Mouse (Mus musculus): ENCODE measurements around the gene Rps8.

The Rps8 gene

DNA sequence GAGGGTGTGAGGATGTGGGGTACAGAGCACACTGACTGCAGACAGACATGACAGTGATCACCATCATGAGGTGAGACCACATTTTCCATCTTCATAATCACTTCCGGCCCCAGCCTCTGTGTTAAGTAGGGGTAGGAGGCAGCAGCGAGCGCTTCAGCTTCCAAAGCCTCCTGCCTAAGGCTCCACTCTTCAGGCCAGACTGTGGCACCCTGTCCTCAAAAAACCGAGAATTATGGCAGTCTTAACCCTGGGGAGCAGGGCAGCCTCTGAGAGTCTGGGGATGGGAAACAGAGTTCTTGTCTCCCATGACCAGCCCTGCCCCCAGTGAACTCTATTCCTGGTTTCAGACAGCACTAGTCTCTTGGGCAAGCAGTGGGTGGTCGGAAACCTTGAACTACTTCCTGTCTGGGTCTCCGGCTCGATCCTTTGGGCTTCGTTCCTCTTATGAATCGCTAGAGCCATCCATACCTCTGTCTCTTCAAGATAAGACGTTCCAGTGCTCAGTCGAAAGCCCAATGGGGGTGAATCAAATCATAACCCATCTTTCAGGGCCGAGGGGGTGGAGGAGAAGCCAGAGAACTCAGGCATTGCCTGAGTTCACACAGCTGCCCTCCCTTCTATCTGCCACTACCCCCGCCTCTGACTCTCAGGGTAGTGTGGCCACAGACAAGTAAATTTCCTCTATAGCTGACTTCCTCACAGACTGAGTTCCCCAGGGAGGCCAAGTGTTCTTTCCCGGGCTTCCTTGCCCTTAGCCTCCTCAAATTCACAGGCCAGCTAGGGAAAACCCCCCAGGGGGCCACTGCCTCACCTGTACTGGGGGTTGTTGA, 31.3 kb downstream of the Rps8 start:
- WGBS, result 59% methylated on average over 14 of the region's 14 CpGs

DNA sequence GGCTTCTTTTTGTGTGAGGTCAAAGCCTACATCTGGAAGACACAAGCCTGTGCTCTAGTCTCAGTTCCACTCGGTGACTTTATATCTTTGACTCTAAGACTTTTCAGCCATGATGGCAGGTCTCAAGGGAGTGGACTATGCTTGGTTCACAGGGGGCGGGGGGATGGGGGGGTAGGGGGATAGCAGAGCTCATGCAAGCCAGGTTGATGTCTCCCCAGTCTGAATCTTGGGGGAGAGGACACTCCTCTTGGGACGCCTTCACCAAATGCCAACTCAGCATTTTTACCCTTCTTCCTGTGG, 31.9 kb downstream of the Rps8 start:
- WGBS, result 72% methylated on average over 3 of the region's 3 CpGs

DNA sequence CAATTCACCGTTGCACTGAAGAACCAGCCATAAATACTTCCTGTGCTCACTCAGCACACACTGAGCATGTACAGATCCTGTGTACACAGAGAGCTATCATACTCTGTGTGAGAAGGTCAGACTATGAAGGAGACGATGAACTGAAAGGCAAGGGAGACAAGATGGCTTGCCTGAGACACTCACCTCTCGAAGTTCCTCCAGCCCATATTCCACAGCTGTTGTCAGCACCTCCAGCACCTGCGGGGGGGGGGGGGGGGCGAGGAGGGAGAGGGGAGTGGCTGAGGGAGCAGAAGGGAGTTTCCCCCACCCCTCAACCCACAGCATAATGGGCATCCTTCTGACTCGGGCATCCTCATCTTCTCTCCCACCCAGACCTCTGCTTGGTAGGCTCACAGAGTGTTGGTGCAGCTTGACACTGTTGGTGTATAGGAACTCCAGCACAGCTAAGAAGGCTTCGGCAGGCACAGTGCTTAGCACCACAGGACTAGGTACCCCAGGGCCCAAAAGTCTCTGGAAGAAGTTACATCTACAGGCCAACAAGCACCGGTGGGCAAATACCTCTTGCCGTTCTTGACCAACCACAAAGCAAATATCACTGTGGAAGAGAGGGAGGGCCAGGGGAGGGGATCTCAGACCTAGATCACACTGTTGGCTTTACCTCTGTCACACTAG, 32.4 kb downstream of the Rps8 start:
- WGBS, result 77% methylated on average over 7 of the region's 9 CpGs

DNA sequence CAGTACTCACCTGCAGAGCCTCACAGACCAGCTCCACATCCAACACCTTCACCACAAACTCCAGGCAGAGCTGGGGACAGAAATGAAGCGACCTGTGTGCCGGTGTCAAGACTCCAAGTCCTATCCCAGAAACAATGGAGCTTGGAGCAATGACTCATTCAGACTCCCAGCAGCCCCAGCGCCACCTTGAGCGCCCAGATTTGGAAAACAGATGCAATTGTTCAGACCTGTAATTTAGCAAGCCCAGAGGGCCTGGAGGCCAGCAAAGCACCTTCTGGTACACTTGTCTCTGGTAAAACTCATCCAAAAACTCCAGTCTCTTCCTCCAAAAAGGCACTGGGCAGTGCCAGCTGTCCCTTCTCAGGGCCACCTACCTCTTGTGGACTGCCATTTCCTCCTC, 33.8 kb downstream of the Rps8 start:
- 83% methylated on average over 4 of the region's 4 CpGs for WGBS

DNA sequence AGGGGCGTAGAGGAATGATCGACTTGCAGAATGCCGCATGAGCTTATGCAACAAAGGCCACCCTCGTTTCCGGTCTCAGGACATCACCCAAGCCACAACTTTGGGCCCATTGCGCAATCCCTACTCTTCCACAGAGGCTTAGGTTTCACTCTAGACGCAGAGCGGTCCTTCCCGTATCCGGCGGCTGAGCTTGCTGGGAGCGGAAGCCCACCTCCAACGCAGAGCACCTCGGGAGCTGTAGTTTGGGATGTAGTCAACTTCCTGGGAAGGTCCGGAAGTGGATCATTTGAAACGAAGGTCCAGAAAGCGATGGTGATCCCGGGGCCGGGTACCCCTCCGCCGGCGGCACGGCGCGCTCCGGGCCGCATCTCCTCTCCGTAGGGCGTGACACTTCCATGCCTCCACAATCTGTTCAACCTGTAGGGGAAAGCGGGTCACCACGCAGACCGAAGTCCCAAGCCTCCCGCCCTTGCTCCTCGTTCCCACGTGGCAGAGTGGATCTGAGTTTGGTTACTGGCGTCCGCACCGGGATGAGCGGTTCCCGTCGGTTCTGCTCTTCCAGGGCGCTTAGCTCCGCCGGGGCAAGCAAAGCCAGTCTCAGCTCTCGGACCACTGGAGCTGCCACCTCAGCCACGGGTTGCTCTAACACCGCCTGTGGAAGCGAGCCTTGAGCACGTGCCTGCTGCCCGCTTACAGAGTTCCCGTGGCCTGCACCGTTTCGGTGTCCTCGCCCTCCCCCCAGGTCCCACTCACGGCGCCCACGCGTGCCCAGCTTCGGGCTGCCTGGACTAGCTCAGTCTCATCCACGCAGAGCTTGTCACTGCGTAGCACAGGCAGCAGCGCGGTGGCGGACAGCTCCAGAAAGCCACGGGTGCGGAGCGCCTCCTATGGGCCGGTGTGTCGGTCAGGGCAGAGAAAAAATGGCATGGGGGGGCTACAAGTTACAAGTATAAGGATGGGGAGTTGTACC, 35.3 kb downstream of the Rps8 start:
- under 1% methylated on average over 69 of the region's 69 CpGs for WGBS

DNA sequence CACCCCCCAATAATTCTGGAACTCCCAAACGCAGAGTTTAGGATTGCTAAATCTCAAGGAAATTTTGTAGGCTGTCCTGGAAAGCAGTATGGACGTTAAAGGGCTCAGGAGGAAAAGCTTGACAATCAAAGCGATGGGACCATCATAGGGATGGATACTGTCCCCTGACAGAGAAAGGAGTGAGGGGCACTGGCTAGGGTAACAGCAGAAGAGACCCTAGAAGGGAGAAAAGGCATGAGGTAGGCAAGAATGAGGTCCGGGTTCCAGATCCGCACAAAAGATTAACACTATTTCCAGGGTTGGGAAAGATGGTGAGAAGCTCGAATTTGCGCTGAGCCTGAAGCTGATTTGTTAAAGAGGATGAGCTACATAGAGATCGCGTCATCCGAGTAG, 36.0 kb downstream of the Rps8 start:
- WGBS, result 3% methylated on average over 10 of the region's 10 CpGs

DNA sequence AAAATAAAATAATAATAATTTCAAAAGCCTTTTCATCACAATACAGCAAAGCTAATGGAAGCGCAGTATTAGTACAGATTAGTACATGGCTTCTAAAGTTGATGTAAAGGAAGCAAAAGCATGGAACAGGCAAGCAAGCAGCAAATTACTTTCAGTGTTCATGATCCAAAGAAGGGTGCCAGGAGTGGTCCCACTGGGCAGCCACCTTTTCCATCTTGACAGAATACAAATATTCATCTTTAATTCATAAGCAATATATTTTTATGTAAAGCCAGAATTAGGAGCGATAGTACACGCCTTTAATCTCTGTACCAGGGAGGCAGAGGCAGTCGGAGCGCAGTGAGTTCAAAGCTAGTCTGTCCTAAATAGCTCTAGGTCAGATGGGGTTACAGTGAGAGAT, 36.4 kb downstream of the Rps8 start:
- WGBS, result 64% methylated on average over 5 of the region's 5 CpGs

DNA sequence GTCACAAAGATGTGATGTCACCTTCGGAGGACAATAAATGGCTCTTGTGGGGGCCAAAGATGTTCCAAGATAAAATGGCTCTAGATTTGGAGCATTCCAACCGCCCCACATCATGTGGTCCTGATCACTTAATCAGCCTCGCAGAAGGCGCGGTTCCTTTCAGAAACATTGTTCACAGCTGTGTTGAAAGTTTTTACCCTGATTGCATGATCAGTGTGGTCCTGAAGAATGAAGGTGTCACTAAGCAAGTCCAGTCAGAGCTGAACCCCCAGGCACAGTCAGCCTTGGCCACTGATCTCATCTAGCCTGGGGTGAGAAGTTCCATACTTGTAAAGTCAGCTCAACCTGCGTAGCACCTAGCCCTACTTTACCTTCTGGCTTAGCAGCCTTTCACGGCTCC, 38.1 kb downstream of the Rps8 start:
- 95% methylated on average over 7 of the region's 7 CpGs for WGBS

DNA sequence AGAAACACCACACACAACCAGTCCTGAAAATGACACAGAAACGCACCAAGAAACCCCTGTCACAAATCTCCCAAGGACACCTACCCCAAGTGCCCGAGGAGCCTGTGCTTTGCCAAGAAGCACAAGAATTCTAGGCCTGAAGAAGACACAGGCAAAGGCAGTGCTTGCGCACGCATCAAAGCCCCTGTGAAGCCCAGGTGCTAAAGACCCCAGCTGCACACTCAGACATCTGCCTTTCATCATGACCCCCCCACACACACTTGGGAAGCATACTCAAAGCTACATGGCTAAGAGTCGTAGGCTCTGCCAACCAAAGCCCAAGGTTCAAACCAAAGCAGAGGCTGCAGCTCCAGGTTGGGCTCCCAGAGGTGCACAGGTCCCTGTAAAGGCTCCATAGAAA, 40.5 kb downstream of the Rps8 start:
- WGBS, result 83% methylated on average over 5 of the region's 5 CpGs

DNA sequence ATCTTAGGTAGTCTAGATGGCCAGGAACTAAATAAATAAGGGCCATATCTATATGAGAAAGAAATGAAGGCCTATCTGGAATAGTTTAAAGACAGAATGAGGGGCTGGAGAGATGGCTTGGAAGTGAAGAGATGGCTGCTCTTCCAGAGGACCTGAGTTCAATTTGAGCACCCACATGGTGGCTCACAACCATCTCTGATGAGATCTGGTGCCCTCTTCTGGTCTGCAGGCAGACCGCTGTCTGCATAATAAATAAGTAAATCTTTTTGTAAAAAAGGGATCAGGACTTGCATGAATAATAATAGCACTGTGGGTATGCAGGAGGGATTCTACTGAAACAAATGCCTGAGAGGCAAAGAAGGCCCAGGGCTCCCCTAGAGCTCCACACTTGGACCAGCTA, 42.8 kb downstream of the Rps8 start:
- WGBS, result 92% methylated on average over 1 of the region's 1 CpGs

DNA sequence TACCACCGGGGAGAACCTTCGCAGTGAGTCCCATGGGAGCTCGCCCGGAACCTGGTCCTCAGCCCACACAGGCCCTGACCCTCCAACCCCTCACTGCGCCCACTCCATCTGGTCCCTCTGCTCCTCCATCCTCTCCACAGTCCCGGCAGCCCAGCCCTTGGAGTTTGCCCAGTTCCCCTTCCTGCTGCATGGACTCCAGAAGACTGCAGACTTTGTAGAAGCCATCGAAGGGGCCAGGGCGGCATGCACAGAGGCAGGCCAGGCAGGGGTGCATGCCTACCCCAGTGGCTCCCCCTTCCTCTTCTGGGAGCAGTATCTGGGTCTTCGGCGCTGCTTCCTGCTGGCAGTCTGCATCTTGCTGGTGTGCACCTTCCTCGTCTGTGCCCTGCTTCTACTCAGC, 45.1 kb downstream of the Rps8 start:
- 95% methylated on average over 11 of the region's 11 CpGs for WGBS

DNA sequence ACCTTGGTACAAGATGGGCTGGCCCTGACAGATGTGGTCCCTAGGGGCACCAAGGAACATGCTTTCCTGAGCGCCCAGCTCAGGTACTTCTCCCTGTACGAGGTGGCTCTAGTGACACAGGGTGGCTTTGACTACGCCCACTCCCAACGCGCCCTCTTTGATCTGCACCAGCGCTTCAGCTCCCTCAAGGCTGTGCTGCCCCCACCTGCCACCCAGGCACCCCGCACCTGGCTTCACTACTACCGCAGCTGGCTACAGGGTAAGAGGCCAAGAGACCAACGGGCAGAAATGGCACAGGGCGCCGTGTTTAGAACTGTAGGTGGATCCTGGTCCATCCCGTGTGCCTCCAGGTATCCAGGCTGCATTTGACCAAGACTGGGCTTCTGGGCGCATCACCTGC, 45.8 kb downstream of the Rps8 start:
- WGBS, result 92% methylated on average over 13 of the region's 13 CpGs

DNA sequence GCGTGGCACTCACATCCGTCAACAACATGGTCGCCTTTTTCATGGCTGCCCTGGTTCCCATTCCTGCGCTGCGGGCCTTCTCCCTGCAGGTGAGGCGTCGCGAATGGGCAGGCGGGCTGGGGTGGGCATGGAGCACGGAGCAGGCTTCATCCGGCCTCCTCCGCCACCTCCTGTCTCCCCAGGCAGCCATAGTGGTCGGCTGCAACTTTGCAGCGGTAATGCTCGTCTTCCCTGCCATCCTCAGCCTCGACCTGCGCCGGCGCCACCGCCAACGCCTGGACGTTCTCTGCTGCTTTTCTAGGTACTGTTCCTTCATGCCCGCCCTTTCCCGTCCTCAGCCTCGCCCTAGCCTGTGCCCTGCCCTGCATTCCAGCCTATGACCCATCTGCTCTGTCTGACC, 46.7 kb downstream of the Rps8 start:
- 95% methylated on average over 25 of the region's 25 CpGs for WGBS

DNA sequence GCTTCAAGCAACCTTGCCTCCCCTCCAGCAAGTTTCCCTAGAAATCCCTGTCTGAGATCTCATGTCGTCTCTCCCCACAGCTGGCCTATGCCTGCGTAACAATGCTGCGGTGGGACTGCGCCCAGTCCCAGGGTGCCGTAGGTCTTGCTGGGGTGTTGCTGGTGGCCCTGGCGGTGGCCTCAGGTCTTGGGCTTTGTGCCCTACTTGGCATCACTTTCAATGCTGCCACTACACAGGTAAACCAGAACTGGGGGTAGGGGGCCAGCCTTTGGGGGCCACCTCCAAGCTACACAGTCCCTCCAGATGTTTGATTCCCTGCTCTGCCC, 47.6 kb downstream of the Rps8 start:
- WGBS, result 97% methylated on average over 6 of the region's 6 CpGs

DNA sequence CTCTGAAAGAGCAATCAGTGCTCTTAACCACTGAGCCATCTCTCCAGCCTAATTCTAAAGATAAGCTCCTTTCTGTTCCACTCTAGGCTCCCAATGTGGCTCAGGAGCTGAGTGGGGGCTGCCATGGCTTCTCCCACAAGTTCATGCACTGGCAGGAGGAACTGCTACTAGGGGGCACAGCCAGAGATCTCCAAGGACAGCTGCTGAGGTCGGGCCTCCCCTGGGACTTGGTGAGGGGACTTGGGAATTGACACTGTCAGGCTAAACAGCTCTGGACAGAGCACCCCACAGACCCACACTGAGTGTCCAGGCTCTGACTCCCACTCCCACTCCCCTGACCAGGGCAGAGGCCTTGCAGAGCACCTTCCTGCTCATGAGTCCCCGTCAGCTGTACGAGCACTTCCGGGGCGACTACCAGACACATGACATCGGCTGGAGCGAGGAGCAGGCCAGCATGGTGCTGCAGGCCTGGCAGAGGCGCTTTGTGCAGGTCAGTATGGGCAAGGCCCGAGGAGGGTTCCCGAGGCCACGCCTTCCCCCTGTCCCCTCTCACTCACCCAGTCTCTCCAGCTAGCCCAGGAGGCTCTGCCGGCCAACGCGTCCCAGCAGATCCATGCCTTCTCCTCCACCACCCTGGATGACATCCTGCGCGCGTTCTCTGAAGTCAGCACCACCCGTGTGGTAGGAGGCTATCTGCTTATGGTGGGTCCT, 48.1 kb downstream of the Rps8 start:
- 93% methylated on average over 18 of the region's 18 CpGs for WGBS

DNA sequence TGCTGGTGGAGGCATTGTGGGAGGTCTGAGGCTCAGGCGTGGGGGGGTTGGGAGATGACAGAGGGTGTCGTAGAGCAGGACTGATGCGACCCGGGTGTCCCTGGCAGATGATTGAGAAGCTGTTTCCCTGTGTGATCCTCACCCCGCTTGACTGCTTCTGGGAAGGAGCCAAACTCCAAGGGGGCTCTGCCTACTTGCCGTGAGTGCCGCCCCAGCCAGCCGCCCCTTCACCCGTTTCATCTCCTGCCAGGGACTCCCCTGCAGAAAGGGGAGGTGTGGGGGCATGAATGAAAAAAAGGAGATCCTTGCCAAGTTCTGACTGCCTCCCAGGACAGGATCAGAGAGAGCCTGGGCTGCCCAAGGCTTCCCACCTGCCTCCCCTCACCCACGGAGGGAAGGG, 50.9 kb downstream of the Rps8 start:
- 41% methylated on average over 10 of the region's 10 CpGs for WGBS

DNA sequence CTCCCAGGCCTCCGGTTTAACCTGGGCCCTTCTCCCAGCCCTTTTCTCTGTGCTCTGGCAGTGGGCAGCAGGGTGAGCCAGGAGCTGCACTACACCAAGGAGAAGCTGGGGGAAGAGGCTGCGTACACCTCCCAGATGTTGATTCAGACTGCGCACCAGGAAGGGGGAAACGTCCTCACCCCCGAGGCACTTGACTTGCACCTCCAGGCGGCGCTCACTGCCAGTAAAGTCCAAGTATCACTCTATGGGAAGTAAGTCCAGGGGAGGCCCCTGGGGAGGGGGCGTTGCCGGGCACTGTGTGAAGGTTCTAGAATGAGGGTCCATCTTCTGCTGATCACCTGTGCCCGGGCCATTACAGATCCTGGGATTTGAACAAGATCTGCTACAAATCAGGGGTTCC, 51.4 kb downstream of the Rps8 start:
- WGBS, result 81% methylated on average over 10 of the region's 10 CpGs

Measured in cerebral cortex, adult 2 months (tissue).